Comparison of ENCODE assay signal across 7 mouse cellular contexts in genomic region chr15:79891436-79892212, GRCm38 (mm10). TPM values are rescaled to one million over a fixed set of nuclear protein-coding genes. Genes with fewer than 3 reads are reported as not detected.
A peak's percentile ranks its signal among the peaks of the same experiment; 100 is the strongest.
DNase-seq lines count a peak whose midpoint lies in the region; ATAC-seq and TF ChIP-seq lines count a peak whose summit lies in the region.

Gene Apobec3, plus strand, starts transcription at chr15:79891659.

- no peaks in the 10 kb centered on the region for H3K27me3 ChIP-seq in MEL (ENCODE audit: control insufficient read depth in 1 of 2, insufficient read depth in 2 of 2, low read length in 2 of 2)
- H3K27me3 ChIP-seq in erythroblast, embryonic 14.5 days (ENCODE audit: control insufficient read depth) = no peaks in the 10 kb centered on the region
- H3K27me3 ChIP-seq in heart, embryonic 16.5 days (ENCODE audit: control insufficient read depth, insufficient read depth, low read length) = no peaks in the 10 kb centered on the region

- TF ChIP-seq EP300 in MEL (IDR thresholded peaks at IDR 0.05; ENCODE audit: low read depth in 1 of 2, low read length in 2 of 2) = 0 out of 4 replicates have a peak, but pooled peaks of 1 of the 2 experiments have one; percentile 10

- WGBS in heart, embryonic 16.5 days = 2% methylated on average over 20 of the region's 20 CpGs
- WGBS in macrophage (ENCODE audit: missing documents) = under 1% methylated on average over 18 of the region's 20 CpGs

- peaks cover 4 to 17% of the 10 kb centered on the region in 2 experiments for H3K4me1 ChIP-seq in MEL (ENCODE audit: control insufficient read depth in 1 of 2, insufficient read depth in 2 of 2, low read length in 2 of 2)
- H3K4me1 ChIP-seq in erythroblast, embryonic 14.5 days (ENCODE audit: control insufficient read depth) = peaks cover 33% of the 10 kb centered on the region
- peaks cover 13% of the 10 kb centered on the region for H3K4me1 ChIP-seq in heart, embryonic 16.5 days (ENCODE audit: control insufficient read depth, insufficient read depth, low read length)

- peak; percentile 42 for ATAC-seq in heart, embryonic 16.5 days (replicated peaks; ENCODE audit: extremely low read depth, insufficient read depth, low FRiP score)

- H3K79me2 ChIP-seq in MEL (ENCODE audit: control insufficient read depth, insufficient read depth, low read length, poor library complexity) (peaks cover 5% of the 10 kb centered on the region), macrophage (ENCODE audit: inconsistent target) (peaks cover 56% of the 10 kb centered on the region)

- TF ChIP-seq RAD21 in MEL (IDR thresholded peaks at IDR 0.05; ENCODE audit: low read depth, low read length) = peak; percentile 27

- H3K9me3 ChIP-seq in MEL (replicated peaks; ENCODE audit: insufficient read depth, low read length) = no peaks in the 10 kb centered on the region
- no peaks in the 10 kb centered on the region for H3K9me3 ChIP-seq in erythroblast, embryonic 14.5 days (ENCODE audit: control insufficient read depth, low read length)
- no peaks in the 10 kb centered on the region for H3K9me3 ChIP-seq in heart, embryonic 16.5 days (replicated peaks; ENCODE audit: control insufficient read depth, low read length)

- peak within 1 kb of the TSS; percentile 86 for H3K9ac ChIP-seq in MEL (ENCODE audit: control insufficient read depth, low read depth, low read length, poor library complexity, severe bottlenecking)
- H3K9ac ChIP-seq in heart, embryonic 16.5 days (ENCODE audit: low read length) = peak within 1 kb of the TSS; percentile 77

- TF ChIP-seq CTCF in MEL (IDR thresholded peaks at IDR 0.05 in 2 of 3, conservative IDR thresholded peaks at IDR 0.05 in 1 of 3; ENCODE audit: control insufficient read depth in 1 of 3, insufficient read depth in 1 of 3, low read depth in 2 of 3, low read length in 3 of 3, poor library complexity in 1 of 3, severe bottlenecking in 1 of 3) = peak; percentile 75 to 80 (median 79)

- H3K27ac ChIP-seq in MEL (ENCODE audit: control insufficient read depth, low read depth, low read length) = peak within 1 kb of the TSS; percentile 86
- peak within 1 kb of the TSS; percentile 83 for H3K27ac ChIP-seq in heart, embryonic 16.5 days (ENCODE audit: low read length)
- peak within 1 kb of the TSS; percentile 86 for H3K27ac ChIP-seq in macrophage

- DNase-seq in MEL (ENCODE audit: low read depth, low spot score) = peak; percentile 92
- DNase-seq in brain, adult 2 months (ENCODE audit: low read depth, low spot score) = peak; percentile 71
- DNase-seq in kidney, postnatal 14 days = peak; percentile 73
- DNase-seq in skeletal muscle tissue, adult 2 months (ENCODE audit: low read depth, low spot score) = peak; percentile 60

- no peak for TF ChIP-seq POLR2A in MEL (IDR thresholded peaks at IDR 0.05; ENCODE audit: control insufficient read depth in 1 of 2, insufficient read depth in 1 of 2, low read depth in 1 of 2, low read length in 2 of 2, poor library complexity in 1 of 2)

- H3K4me3 ChIP-seq in MEL (ENCODE audit: control insufficient read depth in 1 of 2, insufficient read depth in 1 of 2, low read depth in 2 of 2, low read length in 2 of 2) = peak within 1 kb of the TSS; percentile 67 to 96
- peak within 1 kb of the TSS; percentile 74 for H3K4me3 ChIP-seq in erythroblast, embryonic 14.5 days (replicated peaks)
- H3K4me3 ChIP-seq in heart, embryonic 16.5 days (ENCODE audit: low read length) = peak within 1 kb of the TSS; percentile 70
- H3K4me3 ChIP-seq in macrophage (ENCODE audit: inconsistent target) = peak within 1 kb of the TSS; percentile 96

- peak within 1 kb of the TSS; percentile 95 for H3K4me2 ChIP-seq in heart, embryonic 16.5 days (ENCODE audit: low read depth, low read length)

- H3K36me3 ChIP-seq in MEL (ENCODE audit: control insufficient read depth in 1 of 2, insufficient read depth in 2 of 2, low read length in 2 of 2) (peaks cover 0 to 14% of the 10 kb centered on the region in 2 experiments; a peak in 2 of 4 replicates), macrophage (ENCODE audit: inconsistent target) (peaks cover 14% of the 10 kb centered on the region)
- H3K36me3 ChIP-seq in erythroblast, embryonic 14.5 days (ENCODE audit: control insufficient read depth) = no peaks in the 10 kb centered on the region
- H3K36me3 ChIP-seq in heart, embryonic 16.5 days (ENCODE audit: control insufficient read depth, insufficient read depth) = no peaks in the 10 kb centered on the region

TF ChIP-seq in MEL, 35 proteins besides CTCF, POLR2A, EP300 and RAD21:
- TF ChIP-seq CHD2 (IDR thresholded peaks at IDR 0.05; ENCODE audit: low read length) = peak; percentile 44; the same call in 1 of the 2 replicates
- 0 out of 2 replicates have a peak, but pooled peaks have one; percentile 22 for TF ChIP-seq ZMIZ1 (IDR thresholded peaks at IDR 0.05; ENCODE audit: low read depth, low read length)
- peak; percentile 60; the same call in 1 of the 2 replicates for TF ChIP-seq BHLHE40 (IDR thresholded peaks at IDR 0.05; ENCODE audit: borderline replicate concordance, low read depth, low read length)
- peak; percentile 90 for TF ChIP-seq MAX (IDR thresholded peaks at IDR 0.05; ENCODE audit: low read length)
- no peak for TF ChIP-seq USF2 (IDR thresholded peaks at IDR 0.05; ENCODE audit: borderline replicate concordance in 1 of 2, insufficient read depth in 1 of 2, low read depth in 1 of 2, low read length in 2 of 2)
- TF ChIP-seq UBTF (IDR thresholded peaks at IDR 0.05; ENCODE audit: borderline replicate concordance, insufficient read depth, low read depth, low read length) = no peak
- TF ChIP-seq MXI1 (IDR thresholded peaks at IDR 0.05; ENCODE audit: low read depth, low read length) = peak; percentile 91
- no peak for TF ChIP-seq POLR2AphosphoS2 (IDR thresholded peaks at IDR 0.05; ENCODE audit: low read length)
- TF ChIP-seq USF1 (IDR thresholded peaks at IDR 0.05; ENCODE audit: low read depth, low read length) = no peak
- no peak for TF ChIP-seq GABPA (IDR thresholded peaks at IDR 0.05; ENCODE audit: low read depth, low read length)
- no peak for TF ChIP-seq KAT2A (conservative IDR thresholded peaks at IDR 0.05; ENCODE audit: low read depth, low read length)
- TF ChIP-seq SMC3 (IDR thresholded peaks at IDR 0.05; ENCODE audit: low read depth, low read length) = peak; percentile 30
- TF ChIP-seq MYB (IDR thresholded peaks at IDR 0.05; ENCODE audit: low read depth, low read length) = no peak
- TF ChIP-seq MAFK (IDR thresholded peaks at IDR 0.05; ENCODE audit: borderline replicate concordance, low read depth, low read length) = no peak
- TF ChIP-seq ZC3H11A (IDR thresholded peaks at IDR 0.05; ENCODE audit: low read depth, low read length) = no peak
- TF ChIP-seq ETS1 (IDR thresholded peaks at IDR 0.05; ENCODE audit: low read depth, low read length) = peak; percentile 19; the same call in 1 of the 2 replicates
- TF ChIP-seq JUND (IDR thresholded peaks at IDR 0.05; ENCODE audit: low read depth, low read length) = no peak
- TF ChIP-seq SIN3A (IDR thresholded peaks at IDR 0.05; ENCODE audit: low read length) = peak; percentile 74
- peak; percentile 86 for TF ChIP-seq MYC (IDR thresholded peaks at IDR 0.05; ENCODE audit: low read depth, low read length)
- TF ChIP-seq CHD1 (IDR thresholded peaks at IDR 0.05; ENCODE audit: low read depth, low read length) = no peak
- TF ChIP-seq MEF2A (IDR thresholded peaks at IDR 0.05; ENCODE audit: extremely low read depth, insufficient replicate concordance, low read depth, low read length, poor library complexity, severe bottlenecking) = no peak
- TF ChIP-seq TAL1 (IDR thresholded peaks at IDR 0.05; ENCODE audit: low read length) = no peak
- 0 out of 2 replicates have a peak, but pooled peaks have one; percentile 15 for TF ChIP-seq ZNF384 (IDR thresholded peaks at IDR 0.05; ENCODE audit: low read depth, low read length)
- no peak for TF ChIP-seq TCF12 (IDR thresholded peaks at IDR 0.05; ENCODE audit: low read depth, low read length)
- no peak for TF ChIP-seq NRF1 (IDR thresholded peaks at IDR 0.05; ENCODE audit: insufficient read depth, low read depth, low read length, poor library complexity, severe bottlenecking)
- peak; percentile 64 for TF ChIP-seq HCFC1 (IDR thresholded peaks at IDR 0.05; ENCODE audit: low read depth, low read length)
- no peak for TF ChIP-seq RCOR1 (IDR thresholded peaks at IDR 0.05; ENCODE audit: low read depth, low read length)
- no peak for TF ChIP-seq E2F4 (IDR thresholded peaks at IDR 0.05; ENCODE audit: borderline replicate concordance, low read depth, low read length)
- TF ChIP-seq ZKSCAN1 (IDR thresholded peaks at IDR 0.05; ENCODE audit: low read depth, low read length) = no peak
- TF ChIP-seq ELF1 (IDR thresholded peaks at IDR 0.05; ENCODE audit: low read depth, low read length) = peak; percentile 57; the same call in 1 of the 2 replicates
- TF ChIP-seq NELFE (IDR thresholded peaks at IDR 0.05; ENCODE audit: low read depth, low read length) = no peak
- TF ChIP-seq POLR2AphosphoS5 (IDR thresholded peaks at IDR 0.05; ENCODE audit: borderline replicate concordance, low read depth, low read length) = no peak
- TF ChIP-seq GATA1 (IDR thresholded peaks at IDR 0.05; ENCODE audit: low read depth, low read length) = no peak
- TF ChIP-seq TBP (IDR thresholded peaks at IDR 0.05; ENCODE audit: low read depth, low read length) = 0 out of 2 replicates have a peak, but pooled peaks have one; percentile 42
- no peak; the same call in 1 of the 2 replicates for TF ChIP-seq MAZ (IDR thresholded peaks at IDR 0.05; ENCODE audit: low read depth, low read length)

RNA-seq across cellular contexts. Expression of gene Apobec3, which starts in this region (rescaled TPM):
- total RNA-seq in MEL (2012; rRNA removed) = 17.2 and 22.2 TPM in 2 replicates
- polyA plus RNA-seq in MEL (2012; ENCODE audit: insufficient read depth in 1 of 2, insufficient read length in 2 of 2, low read depth in 1 of 2, low replicate concordance in 2 of 2, missing spikeins in 1 of 2) = 10 to 100 TPM in 1 of 2 experiments, not detected in 1; 38.6 TPM
- polyA plus RNA-seq in erythroblast, embryonic 14.5 days (2012) = 0.03 and 0.07 TPM in 2 replicates
- 25.1 and 40.7 TPM in 2 replicates for polyA plus RNA-seq in heart, embryonic 16.5 days (2015; fragmentation: Nextera tagmentation; extraction: Ambion mirVana)
- 100 to 1,000 TPM in 24 of 26 experiments, 10 to 100 TPM in 2; 96.9 to 911 (median 311) TPM for total RNA-seq in macrophage (2018; cell fraction: chromatin; rRNA removed)
- 100 to 1,000 TPM in 13 of 26 experiments, 10 to 100 TPM in 13; 28.8 to 219 (median 97.8) TPM for total RNA-seq in macrophage (2018; cell fraction: cytosol; rRNA removed)
- 100 to 1,000 TPM in 25 of 26 experiments, 10 to 100 TPM in 1; 82.7 to 710 (median 344) TPM for total RNA-seq in macrophage (2018; cell fraction: nucleus; rRNA removed)
- polyA plus RNA-seq in macrophage (2018) = 22.8 to 91.0 TPM (median 42.5 TPM) in 3 replicates

Comparison
In these comparisons a context has a peak if more than half of its experiments do, and no peak if none do; other contexts are left out.
1. Peak in every context shown above with its lines: DNase-seq, ATAC-seq, H3K4me3 ChIP-seq and H3K27ac ChIP-seq.
2. RNA of gene Apobec3 (polyA plus RNA-seq): 22.8 to 91.0 TPM in macrophage, 25.1 to 40.7 TPM in heart, embryonic 16.5 days and 38.6 TPM in MEL; 0.03 to 0.07 TPM in erythroblast, embryonic 14.5 days; every median in the first group is over 10 times any median in the second.